Mouse (Mus musculus): Measurements from ENCODE around the gene Coro2b.
A peak's percentile ranks its signal among the peaks of the same experiment; 100 is the strongest.

Gene Coro2b

GRCm38 (mm10) chr9:62389735-62390134 lies 147.1 kb downstream of the Coro2b start:
- no peak for DNase-seq (ENCODE audit: low spot score)

- DNase-seq (ENCODE audit: low spot score) = no peak
Measured at GRCm38 (mm10) chr9:62385727-62386518, 150.9 kb downstream of the Coro2b start.

GRCm38 (mm10) chr9:62385062-62385461 lies 151.8 kb downstream of the Coro2b start:
- DNase-seq (ENCODE audit: low spot score) = peak; percentile 59

GRCm38 (mm10) chr9:62382519-62383084 lies 154.2 kb downstream of the Coro2b start:
- DNase-seq (ENCODE audit: low spot score) = no peak

GRCm38 (mm10) chr9:62381402-62381913 lies 155.4 kb downstream of the Coro2b start:
- DNase-seq (ENCODE audit: low spot score) = no peak

GRCm38 (mm10) chr9:62380351-62380750 lies 156.5 kb downstream of the Coro2b start:
- DNase-seq (ENCODE audit: low spot score) = no peak

- no peak for DNase-seq (ENCODE audit: low spot score)
Measured at GRCm38 (mm10) chr9:62377897-62378296, 158.9 kb downstream of the Coro2b start.

GRCm38 (mm10) chr9:62374276-62374675 lies 162.6 kb downstream of the Coro2b start:
- DNase-seq (ENCODE audit: low spot score) = no peak

GRCm38 (mm10) chr9:62373222-62374123 lies 163.4 kb downstream of the Coro2b start:
- DNase-seq (ENCODE audit: low spot score) = peak; percentile 54

GRCm38 (mm10) chr9:62372556-62373221 lies 164.2 kb downstream of the Coro2b start:
- DNase-seq (ENCODE audit: low spot score) = no peak

GRCm38 (mm10) chr9:62371745-62372555 lies 164.9 kb downstream of the Coro2b start:
- DNase-seq (ENCODE audit: low spot score) = no peak

GRCm38 (mm10) chr9:62370648-62371280 lies 166.1 kb downstream of the Coro2b start:
- no peak for DNase-seq (ENCODE audit: low spot score)

- no peak for DNase-seq (ENCODE audit: low spot score)
Measured at GRCm38 (mm10) chr9:62370186-62370585, 166.7 kb downstream of the Coro2b start.
